Mouse (Mus musculus) lung, postnatal 0 days (tissue): Measurements from ENCODE around the gene Tnni2. TPM values are rescaled to one million over a fixed set of nuclear protein-coding genes. Genes with fewer than 3 reads are reported as not detected.

Source experiments
- ATAC-seq: fragments of 200-750 bp; cut with Nextera tagmentation; 2 replicates; pipeline ENCODE4 v1.8.0; 2017; ENCODE audit warnings: moderate library complexity
- DNase-seq: peaks from one replicate; pipeline ENCODE4 v3.0.0-alpha.2; 2016; ENCODE audit warnings: low spot score
- H3K27ac ChIP-seq: fragments of 300-500 bp; sonication (generic); 2 replicates; pipeline ENCODE4 v1.5.1; 2014; ENCODE audit warnings: antibody characterized with exemption, mild to moderate bottlenecking, low read length, mixed read lengths
- H3K27me3 ChIP-seq: fragments of 300-500 bp; sonication (generic); replicated peaks from 2 replicates; pipeline ENCODE4 v1.6.1; 2014; ENCODE audit warnings: low read length, mixed read lengths; ENCODE audit not compliant: insufficient read depth
- H3K36me3 ChIP-seq: fragments of 300-500 bp; sonication (generic); 2 replicates; pipeline ENCODE4 v1.6.1; 2014; ENCODE audit warnings: low read length, mixed read lengths; ENCODE audit not compliant: insufficient read depth
- H3K4me1 ChIP-seq: fragments of 300-500 bp; sonication (generic); 2 replicates; pipeline ENCODE4 v1.6.1; 2014; ENCODE audit warnings: antibody characterized with exemption, low read depth, low read length, mixed read lengths; ENCODE audit not compliant: insufficient read depth
- H3K4me2 ChIP-seq: fragments of 300-500 bp; sonication (generic); replicated peaks from 2 replicates; pipeline ENCODE4 v1.6.1; 2014; ENCODE audit warnings: low read depth, mild to moderate bottlenecking, low read length, moderate library complexity, mixed read lengths
- H3K4me3 ChIP-seq: fragments of 300-500 bp; sonication (generic); 2 replicates; pipeline ENCODE4 v1.5.1; 2014; ENCODE audit warnings: low read depth, low read length
- H3K9ac ChIP-seq: fragments of 300-500 bp; sonication (generic); replicated peaks from 2 replicates; pipeline ENCODE4 v1.6.1; 2014; ENCODE audit warnings: low read depth, mild to moderate bottlenecking
- H3K9me3 ChIP-seq: fragments of 300-500 bp; sonication (generic); 2 replicates; pipeline ENCODE4 v1.6.1; 2016; ENCODE audit warnings: low read length, mixed read lengths
- CTCF ChIP-seq: IDR thresholded peaks from 2 replicates; pipeline ENCODE4 v1.5.1; 2016; ENCODE audit warnings: antibody characterized with exemption, mild to moderate bottlenecking
- EP300 ChIP-seq: IDR thresholded peaks from 2 replicates; pipeline ENCODE4 v1.6.1; 2016; ENCODE audit warnings: antibody characterized with exemption, mild to moderate bottlenecking, control low read depth
- WGBS: fragments of 180-500 bp; shearing (Covaris S2); extraction: QIAGEN DNeasy Blood & Tissue Kit; methylation state at CpG from one replicate; pipeline ENCODE4 v1.1.7; 2014; 5-methylcytosine and 5-hydroxymethylcytosine counted together
- polyA plus RNA-seq: library from polyadenylated mRNA; unstranded; fragments of >200 nt; fragmentation: Nextera tagmentation; extraction: Ambion mirVana; gene quantifications from 2 replicates; pipeline ENCODE4 v1.2.1, GENCODE M21; 2015

The Tnni2 gene
- polyA plus RNA-seq, 1 experiment from 2014 or later = 1.9 TPM

- no peak within 1 kb of the TSS for H3K4me3 ChIP-seq
- ATAC-seq = no peak
- no peaks in the 10 kb centered on the region for H3K36me3 ChIP-seq
- no peaks in the 10 kb centered on the region for H3K27me3 ChIP-seq
- 0 out of 2 replicates have a peak within 1 kb of the TSS, but pooled peaks have one; percentile 0 for H3K4me2 ChIP-seq
- no peak for TF ChIP-seq EP300
- TF ChIP-seq CTCF = no peak
- no peak within 1 kb of the TSS for H3K9ac ChIP-seq
- no peak within 1 kb of the TSS for H3K27ac ChIP-seq
- DNase-seq = no peak
- H3K9me3 ChIP-seq = no peaks in the 10 kb centered on the region
- peaks cover 10% of the 10 kb centered on the region for H3K4me1 ChIP-seq
- WGBS = 86% methylated on average over 7 of the region's 7 CpGs
Observed at GRCm38 (mm10) chr7:142460636-142461077, 19.0 kb downstream of the Tnni2 start, which contains the start of gene Lsp1. Gene Lsp1, plus strand, starts transcription at chr7:142460809.

GRCm38 (mm10) chr7:142461446-142461845 is 19.8 kb downstream of the Tnni2 start:
- H3K9ac ChIP-seq = no peak overlapping the region
- no peaks in the 10 kb centered on the region for H3K36me3 ChIP-seq
- ATAC-seq (no peak), DNase-seq (no peak)
- TF ChIP-seq CTCF (no peak), EP300 (no peak)
- 0 out of 2 replicates have a peak overlapping the region, but pooled peaks have one; percentile 0 for H3K4me2 ChIP-seq
- H3K4me1 ChIP-seq = peaks cover 10% of the 10 kb centered on the region
- H3K4me3 ChIP-seq = no peak overlapping the region
- 87% methylated on average over 2 of the region's 2 CpGs for WGBS
- H3K9me3 ChIP-seq = no peaks in the 10 kb centered on the region
- H3K27ac ChIP-seq = no peak overlapping the region
- no peaks in the 10 kb centered on the region for H3K27me3 ChIP-seq

- no peaks in the 10 kb centered on the region for H3K9me3 ChIP-seq
- DNase-seq = no peak
- H3K4me1 ChIP-seq = peaks cover 7% of the 10 kb centered on the region
- no peak overlapping the region for H3K27ac ChIP-seq
- TF ChIP-seq EP300 (no peak), CTCF (no peak)
- no peak overlapping the region for H3K4me3 ChIP-seq
- H3K4me2 ChIP-seq = peak overlapping the region; percentile 19; the same call in 1 of the 2 replicates
- WGBS = 66% methylated on average over 6 of the region's 6 CpGs
- H3K9ac ChIP-seq = no peak overlapping the region
- H3K36me3 ChIP-seq = no peaks in the 10 kb centered on the region
- ATAC-seq = no peak
- H3K27me3 ChIP-seq = no peaks in the 10 kb centered on the region
Observed at GRCm38 (mm10) chr7:142462190-142462589, 20.6 kb downstream of the Tnni2 start.

GRCm38 (mm10) chr7:142462594-142463078 is 21.0 kb downstream of the Tnni2 start:
- Histone ChIP-seq H3K4me2 (no peak overlapping the region), H3K27ac (no peak overlapping the region), H3K4me3 (no peak overlapping the region), H3K36me3 (no peaks in the 10 kb centered on the region), H3K9me3 (no peaks in the 10 kb centered on the region), H3K27me3 (no peaks in the 10 kb centered on the region), H3K4me1 (peaks cover 7% of the 10 kb centered on the region; the same call in 1 of the 2 replicates), H3K9ac (no peak overlapping the region)
- WGBS = 70% methylated on average over 4 of the region's 4 CpGs
- DNase-seq (no peak), ATAC-seq (no peak)
- TF ChIP-seq CTCF = no peak

GRCm38 (mm10) chr7:142470171-142470691 is 28.6 kb downstream of the Tnni2 start:
- H3K4me2 ChIP-seq = no peak overlapping the region
- no peak overlapping the region for H3K4me3 ChIP-seq
- H3K36me3 ChIP-seq = no peaks in the 10 kb centered on the region
- H3K9me3 ChIP-seq = no peaks in the 10 kb centered on the region
- WGBS = 51% methylated on average over 7 of the region's 7 CpGs
- ATAC-seq = peak; percentile 60
- TF ChIP-seq CTCF (peak; percentile 21; the same call in 1 of the 2 replicates), EP300 (no peak)
- H3K27me3 ChIP-seq = no peaks in the 10 kb centered on the region
- no peak overlapping the region for H3K9ac ChIP-seq
- peak; percentile 89 for DNase-seq
- 0 out of 2 replicates have a peak, but pooled peaks cover 4% of the 10 kb centered on the region for H3K4me1 ChIP-seq
- H3K27ac ChIP-seq = peak overlapping the region; percentile 82

- TF ChIP-seq EP300 = no peak
- TF ChIP-seq CTCF = no peak
- ATAC-seq = peak; percentile 57
- DNase-seq = peak; percentile 65
- Histone ChIP-seq H3K36me3 (no peaks in the 10 kb centered on the region), H3K9me3 (no peaks in the 10 kb centered on the region), H3K4me2 (no peak overlapping the region), H3K27me3 (no peaks in the 10 kb centered on the region), H3K27ac (peak overlapping the region; percentile 82), H3K4me1 (0 out of 2 replicates have a peak, but pooled peaks cover 4% of the 10 kb centered on the region), H3K9ac (no peak overlapping the region), H3K4me3 (no peak overlapping the region)
- 16% methylated on average over 4 of the region's 4 CpGs for WGBS
Observed at GRCm38 (mm10) chr7:142470808-142471413, 29.3 kb downstream of the Tnni2 start.
